Mouse (Mus musculus): ENCODE measurements at regions not wholly inside any gene's neighbourhood (a gene's known extent, or its start where the extent isn't known, plus 50 kb on each side); places are given as distances from the start of the nearest gene placed in this dataset.

DNA sequence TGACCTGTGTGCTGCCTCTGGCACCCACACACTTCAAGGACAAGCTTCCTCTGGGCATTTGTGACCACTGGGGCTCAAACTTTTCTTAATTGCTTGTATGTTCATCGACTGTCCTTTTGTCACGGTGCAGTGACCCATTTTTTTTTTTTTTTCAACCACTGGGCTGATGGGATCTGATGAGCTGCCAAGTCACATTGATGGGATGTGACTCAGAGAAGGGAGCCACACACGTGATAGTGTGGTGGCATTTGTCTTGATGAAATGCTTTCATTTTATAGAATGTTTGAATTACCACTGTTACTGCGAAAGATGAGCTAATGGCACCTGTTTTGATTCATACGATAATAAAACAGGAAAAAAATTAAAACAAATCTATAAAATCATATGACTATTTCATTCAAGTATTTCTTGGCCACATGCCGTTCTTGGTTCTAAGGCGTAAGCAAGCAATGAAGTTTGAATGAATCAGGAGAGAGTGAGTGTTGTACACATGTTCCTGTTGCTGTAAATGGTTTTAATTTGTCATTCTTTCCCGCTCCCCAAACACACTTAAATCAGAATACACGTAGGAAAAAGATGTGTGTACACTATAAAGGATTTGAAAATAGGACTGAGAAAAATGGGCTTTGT is 86.3 kb upstream of the Vav3 start:
- TF ChIP-seq ZNF384 (IDR thresholded peaks at IDR 0.05; ENCODE audit: low read depth, low read length) = peak; percentile 56; the same call in 1 of the 2 replicates
- no peak for TF ChIP-seq POLR2A (IDR thresholded peaks at IDR 0.05; ENCODE audit: control insufficient read depth in 1 of 2, insufficient read depth in 1 of 2, low read depth in 1 of 2, low read length in 2 of 2, poor library complexity in 1 of 2)
- no peak for TF ChIP-seq MAFK (IDR thresholded peaks at IDR 0.05; ENCODE audit: borderline replicate concordance, low read depth, low read length)
